Mouse (Mus musculus): ENCODE measurements at regions not wholly inside any gene's neighbourhood (a gene's known extent, or its start where the extent isn't known, plus 50 kb on each side); places are given as distances from the start of the nearest gene placed in this dataset.

- DNase-seq: no peak
Measured at GRCm38 (mm10) chrX:10770575-10770974, 55.8 kb downstream of the Mid1ip1 start.

GRCm38 (mm10) chrX:10775714-10776515, 61.1 kb downstream of the Mid1ip1 start:
- no peak for DNase-seq

GRCm38 (mm10) chrX:10776516-10776818, 61.7 kb downstream of the Mid1ip1 start:
- no peak for DNase-seq

- DNase-seq: no peak
Measured at GRCm38 (mm10) chrX:10778014-10778413, 63.2 kb downstream of the Mid1ip1 start.

GRCm38 (mm10) chrX:10786359-10786758, 71.5 kb downstream of the Mid1ip1 start:
- no peak for DNase-seq

- DNase-seq: peak in 1 of 2 experiments; percentile 18
Measured at GRCm38 (mm10) chrX:10787057-10787456, 72.2 kb downstream of the Mid1ip1 start.

- no peak for DNase-seq
Measured at GRCm38 (mm10) chrX:10820313-10820920, 105.6 kb downstream of the Mid1ip1 start.

- no peak for DNase-seq
Measured at GRCm38 (mm10) chrX:10833681-10834080, 118.9 kb downstream of the Mid1ip1 start.

GRCm38 (mm10) chrX:10857089-10857488, 142.3 kb downstream of the Mid1ip1 start:
- DNase-seq: no peak

GRCm38 (mm10) chrX:10857668-10858067, 142.9 kb downstream of the Mid1ip1 start:
- no peak for DNase-seq

- DNase-seq: no peak
Measured at GRCm38 (mm10) chrX:10871613-10872012, 156.8 kb downstream of the Mid1ip1 start.

- DNase-seq: no peak
Measured at GRCm38 (mm10) chrX:10877856-10878255, 163.0 kb downstream of the Mid1ip1 start.

GRCm38 (mm10) chrX:10878922-10879321, 164.1 kb downstream of the Mid1ip1 start:
- DNase-seq: no peak

- no peak for DNase-seq
Measured at GRCm38 (mm10) chrX:10883729-10884464, 169.1 kb downstream of the Mid1ip1 start.

- no peak for DNase-seq
Measured at GRCm38 (mm10) chrX:10892815-10893214, 178.0 kb downstream of the Mid1ip1 start.

- no peak for DNase-seq
Measured at GRCm38 (mm10) chrX:10896193-10896955, 181.6 kb downstream of the Mid1ip1 start.

- no peak for DNase-seq
Measured at GRCm38 (mm10) chrX:10902686-10903085, 187.9 kb downstream of the Mid1ip1 start.

GRCm38 (mm10) chrX:10904072-10904471, 189.3 kb downstream of the Mid1ip1 start:
- no peak for DNase-seq

GRCm38 (mm10) chrX:10904889-10905288, 190.1 kb downstream of the Mid1ip1 start:
- no peak for DNase-seq

- no peak for DNase-seq
Measured at GRCm38 (mm10) chrX:10911127-10912061, 196.6 kb downstream of the Mid1ip1 start.
